Mouse (Mus musculus): ENCODE measurements at regions not wholly inside any gene's neighbourhood (a gene's known extent, or its start where the extent isn't known, plus 50 kb on each side); places are given as distances from the start of the nearest gene placed in this dataset.

- H3K27me3 ChIP-seq (replicated peaks), result no peaks in the 10 kb centered on the region
- no peaks in the 10 kb centered on the region for H3K36me3 ChIP-seq
- peak overlapping the region; percentile 2; the same call in 1 of the 2 replicates for H3K4me2 ChIP-seq
- ATAC-seq (ENCODE audit: low FRiP score), result no peak; the same call in 1 of the 2 replicates
- H3K9ac ChIP-seq (replicated peaks), result no peak overlapping the region
- 13% methylated on average over 8 of the region's 8 CpGs for WGBS
- 0 out of 2 replicates have a peak overlapping the region, but pooled peaks have one; percentile 11 for H3K27ac ChIP-seq (replicated peaks)
- H3K9me3 ChIP-seq (replicated peaks), result no peaks in the 10 kb centered on the region
- peaks cover 7% of the 10 kb centered on the region; the same call in 1 of the 2 replicates for H3K4me1 ChIP-seq
- no peak overlapping the region for H3K4me3 ChIP-seq (replicated peaks)
Observed at GRCm38 (mm10) chr16:76685562-76685961, 311.9 kb upstream of the Nrip1 start.

DNA sequence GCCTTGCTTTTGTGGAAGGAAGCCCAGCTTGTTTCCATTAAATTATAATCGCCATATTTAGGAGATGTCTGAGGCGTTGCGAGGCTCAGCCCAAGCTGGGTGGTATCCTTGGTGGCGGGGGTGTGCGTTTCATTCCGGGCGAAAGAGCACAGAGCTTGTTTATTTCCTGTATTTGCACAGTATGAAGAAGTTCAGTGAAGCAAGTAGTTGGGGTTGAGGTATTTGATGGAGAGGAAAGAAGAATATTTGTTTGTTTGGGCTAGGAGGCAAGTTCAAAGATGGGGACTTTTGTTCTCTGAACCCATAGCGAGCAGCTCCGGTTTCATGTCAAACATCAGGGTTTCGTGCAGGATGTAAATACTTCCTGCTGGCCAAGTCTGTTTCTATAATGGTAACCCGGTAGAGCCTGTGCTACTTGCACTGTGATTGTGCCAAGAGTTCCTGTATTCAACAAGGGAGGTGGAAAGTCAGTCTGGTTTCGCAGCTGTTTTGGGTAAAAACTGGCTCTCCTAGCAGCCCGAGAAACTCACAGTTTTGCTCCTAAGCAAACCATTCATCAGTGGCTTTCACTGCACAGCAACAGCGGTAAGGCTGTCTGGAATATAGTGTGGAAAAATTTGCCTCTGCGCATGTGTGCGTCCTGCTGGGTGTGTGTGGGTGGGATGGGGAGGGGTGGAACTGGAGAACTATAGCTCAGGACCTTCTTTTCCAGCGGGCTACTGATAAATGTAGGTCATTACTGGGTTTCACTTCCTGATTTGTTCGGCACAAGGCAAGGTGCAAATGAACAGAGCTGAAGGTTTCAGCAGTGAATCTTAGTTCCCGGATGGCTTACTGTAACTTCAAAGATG is 306.7 kb upstream of the Nrip1 start:
- Histone ChIP-seq H3K4me3 (replicated peaks) (no peak overlapping the region; the same call in 1 of the 2 replicates), H3K27ac (replicated peaks) (peak overlapping the region; percentile 39), H3K36me3 (no peaks in the 10 kb centered on the region), H3K9ac (replicated peaks) (no peak overlapping the region), H3K4me1 (peaks cover 1% of the 10 kb centered on the region; the same call in 1 of the 2 replicates), H3K9me3 (replicated peaks) (no peaks in the 10 kb centered on the region), H3K4me2 (peak overlapping the region; percentile 34), H3K27me3 (replicated peaks) (no peaks in the 10 kb centered on the region)
- WGBS, result 73% methylated on average over 19 of the region's 19 CpGs
- no peak for ATAC-seq (ENCODE audit: low FRiP score)

GRCm38 (mm10) chr16:76678885-76679284 is 305.3 kb upstream of the Nrip1 start:
- Histone ChIP-seq H3K4me1 (no peaks in the 10 kb centered on the region), H3K4me3 (replicated peaks) (no peak overlapping the region), H3K27me3 (replicated peaks) (no peaks in the 10 kb centered on the region), H3K4me2 (no peak overlapping the region), H3K27ac (replicated peaks) (no peak overlapping the region), H3K9me3 (replicated peaks) (no peaks in the 10 kb centered on the region), H3K9ac (replicated peaks) (no peak overlapping the region), H3K36me3 (no peaks in the 10 kb centered on the region)
- no peak for ATAC-seq (ENCODE audit: low FRiP score)
- WGBS, result 83% methylated on average over 3 of the region's 3 CpGs

DNA sequence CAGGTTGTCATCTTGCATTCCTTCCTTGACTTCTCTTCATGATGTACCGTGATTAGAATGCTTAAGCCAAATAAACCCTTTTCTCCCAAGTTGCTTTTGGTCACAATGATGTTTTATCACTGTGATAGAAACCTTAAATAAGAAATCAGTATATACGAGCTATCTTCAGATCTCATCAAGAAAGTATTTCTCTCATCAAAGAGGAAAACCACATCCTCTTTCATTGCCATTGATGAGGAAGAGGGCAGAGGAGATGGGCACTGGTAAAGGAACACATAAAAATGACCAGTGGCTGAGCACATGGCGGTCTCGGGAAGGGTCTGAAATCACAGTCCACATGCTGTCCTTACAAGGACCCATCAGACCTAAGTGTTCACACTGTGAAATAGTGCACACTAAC is 296.2 kb upstream of the Nrip1 start:
- 94% methylated on average over 4 of the region's 4 CpGs for WGBS
- Histone ChIP-seq H3K27ac (replicated peaks) (no peak overlapping the region), H3K9ac (replicated peaks) (no peak overlapping the region), H3K4me2 (no peak overlapping the region), H3K4me3 (replicated peaks) (no peak overlapping the region), H3K27me3 (replicated peaks) (no peaks in the 10 kb centered on the region), H3K9me3 (replicated peaks) (no peaks in the 10 kb centered on the region), H3K4me1 (no peaks in the 10 kb centered on the region), H3K36me3 (no peaks in the 10 kb centered on the region)
- no peak for ATAC-seq (ENCODE audit: low FRiP score)

DNA sequence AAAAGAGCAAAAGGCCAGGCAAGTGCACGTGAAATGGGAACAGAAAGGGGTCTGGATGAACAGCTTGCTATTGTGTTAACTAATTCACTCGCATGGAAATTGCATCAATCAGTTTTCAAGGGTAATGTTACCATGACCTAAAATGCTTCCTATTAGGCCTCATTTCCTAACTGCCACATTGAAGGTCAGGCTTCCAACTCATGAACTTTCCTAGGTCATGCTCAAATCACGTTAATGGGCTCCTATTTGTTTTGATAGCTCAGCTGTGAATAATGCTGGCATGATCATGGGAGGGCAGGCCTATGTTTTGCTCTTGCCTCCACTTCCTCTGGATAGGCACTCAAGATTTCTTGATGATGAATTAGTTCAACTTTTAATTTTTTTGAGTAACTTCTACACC is 293.4 kb upstream of the Nrip1 start:
- WGBS, result 52% methylated on average over 3 of the region's 3 CpGs
- H3K4me2 ChIP-seq, result no peak overlapping the region
- H3K36me3 ChIP-seq, result no peaks in the 10 kb centered on the region
- no peak overlapping the region for H3K27ac ChIP-seq (replicated peaks)
- no peak overlapping the region for H3K4me3 ChIP-seq (replicated peaks)
- H3K9me3 ChIP-seq (replicated peaks), result no peaks in the 10 kb centered on the region
- no peak for ATAC-seq (ENCODE audit: low FRiP score)
- no peak overlapping the region for H3K9ac ChIP-seq (replicated peaks)
- H3K27me3 ChIP-seq (replicated peaks), result no peaks in the 10 kb centered on the region
- H3K4me1 ChIP-seq, result no peaks in the 10 kb centered on the region

DNA sequence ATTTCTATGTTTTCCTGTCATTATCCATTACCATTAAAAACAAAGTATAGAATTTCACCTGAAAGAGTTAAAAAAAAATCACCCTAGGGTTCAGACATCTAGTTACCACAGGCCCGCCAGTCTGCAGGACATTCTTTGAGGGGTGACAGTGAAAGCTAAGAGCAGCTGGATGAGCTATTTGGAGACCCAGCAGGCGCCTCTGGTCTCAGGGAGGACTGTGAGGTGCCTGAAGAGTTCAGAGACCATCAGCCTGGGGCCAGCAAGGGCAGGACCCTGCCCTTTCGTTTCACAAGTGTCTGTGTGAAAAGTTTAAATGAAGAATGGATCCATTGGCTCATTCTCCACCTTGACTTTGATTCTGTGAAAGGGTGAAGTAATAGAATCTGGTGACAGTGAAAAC is 281.5 kb upstream of the Nrip1 start:
- WGBS, result 17% methylated on average over 3 of the region's 3 CpGs
- H3K9ac ChIP-seq (replicated peaks), result no peak overlapping the region
- H3K36me3 ChIP-seq, result no peaks in the 10 kb centered on the region
- H3K4me3 ChIP-seq (replicated peaks), result no peak overlapping the region
- no peaks in the 10 kb centered on the region for H3K9me3 ChIP-seq (replicated peaks)
- no peak overlapping the region for H3K27ac ChIP-seq (replicated peaks)
- no peaks in the 10 kb centered on the region for H3K4me1 ChIP-seq
- ATAC-seq (ENCODE audit: low FRiP score), result no peak
- no peak overlapping the region for H3K4me2 ChIP-seq
- no peaks in the 10 kb centered on the region for H3K27me3 ChIP-seq (replicated peaks)

DNA sequence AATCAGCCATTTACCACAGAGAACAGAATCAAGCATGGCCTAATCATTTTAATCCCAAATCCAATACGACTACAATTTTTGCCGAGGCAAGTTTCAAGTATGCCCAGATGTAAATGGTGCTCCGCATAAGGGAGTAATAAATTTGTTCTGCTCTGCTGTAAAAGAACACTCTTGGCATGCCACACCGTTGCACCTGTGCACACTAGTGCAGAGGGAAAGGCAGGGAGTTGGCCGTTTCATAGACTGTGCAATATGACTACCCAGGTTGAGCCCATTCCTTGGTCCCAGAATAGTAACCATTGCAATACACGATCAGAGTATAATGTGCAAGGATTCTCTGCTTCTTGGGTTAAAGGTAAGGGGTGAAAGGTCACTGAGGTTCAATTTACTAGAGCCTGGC is 270.7 kb upstream of the Nrip1 start:
- Histone ChIP-seq H3K27me3 (replicated peaks) (no peaks in the 10 kb centered on the region), H3K4me1 (no peaks in the 10 kb centered on the region), H3K36me3 (no peaks in the 10 kb centered on the region), H3K4me2 (no peak overlapping the region), H3K9ac (replicated peaks) (no peak overlapping the region), H3K27ac (replicated peaks) (no peak overlapping the region), H3K4me3 (replicated peaks) (no peak overlapping the region), H3K9me3 (replicated peaks) (no peaks in the 10 kb centered on the region)
- ATAC-seq (ENCODE audit: low FRiP score), result no peak
- WGBS, result 63% methylated on average over 6 of the region's 6 CpGs

GRCm38 (mm10) chr16:76643801-76644200 is 270.2 kb upstream of the Nrip1 start:
- Histone ChIP-seq H3K9me3 (replicated peaks) (no peaks in the 10 kb centered on the region), H3K9ac (replicated peaks) (no peak overlapping the region), H3K4me2 (no peak overlapping the region), H3K4me1 (no peaks in the 10 kb centered on the region), H3K4me3 (replicated peaks) (no peak overlapping the region), H3K27me3 (replicated peaks) (no peaks in the 10 kb centered on the region), H3K36me3 (no peaks in the 10 kb centered on the region), H3K27ac (replicated peaks) (no peak overlapping the region)
- 90% methylated on average over 9 of the region's 9 CpGs for WGBS
- no peak for ATAC-seq (ENCODE audit: low FRiP score)

- no peak overlapping the region for H3K4me2 ChIP-seq
- no peaks in the 10 kb centered on the region for H3K36me3 ChIP-seq
- no peak overlapping the region for H3K27ac ChIP-seq (replicated peaks)
- no peaks in the 10 kb centered on the region for H3K4me1 ChIP-seq
- WGBS, result 52% methylated on average over 9 of the region's 9 CpGs
- no peak overlapping the region for H3K4me3 ChIP-seq (replicated peaks)
- ATAC-seq (ENCODE audit: low FRiP score), result no peak
- no peaks in the 10 kb centered on the region for H3K27me3 ChIP-seq (replicated peaks)
- no peak overlapping the region for H3K9ac ChIP-seq (replicated peaks)
- no peaks in the 10 kb centered on the region for H3K9me3 ChIP-seq (replicated peaks)
Observed at GRCm38 (mm10) chr16:76635169-76635568, 261.5 kb upstream of the Nrip1 start.

GRCm38 (mm10) chr16:76634196-76634698 is 260.6 kb upstream of the Nrip1 start:
- Histone ChIP-seq H3K4me3 (replicated peaks) (no peak overlapping the region), H3K9ac (replicated peaks) (no peak overlapping the region), H3K9me3 (replicated peaks) (no peaks in the 10 kb centered on the region), H3K36me3 (no peaks in the 10 kb centered on the region), H3K4me2 (no peak overlapping the region), H3K4me1 (no peaks in the 10 kb centered on the region), H3K27ac (replicated peaks) (no peak overlapping the region), H3K27me3 (replicated peaks) (no peaks in the 10 kb centered on the region)
- 69% methylated on average over 4 of the region's 4 CpGs for WGBS
- no peak for ATAC-seq (ENCODE audit: low FRiP score)

GRCm38 (mm10) chr16:76626142-76626541 is 252.5 kb upstream of the Nrip1 start:
- Histone ChIP-seq H3K4me2 (no peak overlapping the region), H3K27ac (replicated peaks) (no peak overlapping the region), H3K9ac (replicated peaks) (no peak overlapping the region), H3K36me3 (no peaks in the 10 kb centered on the region), H3K9me3 (replicated peaks) (no peaks in the 10 kb centered on the region), H3K4me1 (no peaks in the 10 kb centered on the region), H3K4me3 (replicated peaks) (no peak overlapping the region), H3K27me3 (replicated peaks) (no peaks in the 10 kb centered on the region)
- WGBS, result 79% methylated on average over 4 of the region's 4 CpGs
- ATAC-seq (ENCODE audit: low FRiP score), result no peak

- peak; percentile 68; the same call in 1 of the 2 replicates for ATAC-seq (ENCODE audit: low FRiP score)
- no peaks in the 10 kb centered on the region for H3K4me1 ChIP-seq
- WGBS, result 40% methylated on average over 8 of the region's 8 CpGs
- H3K9me3 ChIP-seq (replicated peaks), result no peaks in the 10 kb centered on the region
- H3K9ac ChIP-seq (replicated peaks), result no peak overlapping the region
- H3K36me3 ChIP-seq, result no peaks in the 10 kb centered on the region
- H3K4me3 ChIP-seq (replicated peaks), result no peak overlapping the region
- H3K27me3 ChIP-seq (replicated peaks), result no peaks in the 10 kb centered on the region
- 0 out of 2 replicates have a peak overlapping the region, but pooled peaks have one; percentile 13 for H3K4me2 ChIP-seq
- H3K27ac ChIP-seq (replicated peaks), result no peak overlapping the region
Observed at GRCm38 (mm10) chr16:76621715-76622114, 248.1 kb upstream of the Nrip1 start.

All from neural tube, embryonic 15.5 days (tissue).